Mouse (Mus musculus) thymus, postnatal 4 days (tissue): Measurements from ENCODE around the gene Prkn.

Experiments
- DNase-seq: peaks from one replicate; pipeline ENCODE4 v3.0.0; 2021

The Prkn gene

GRCm38 (mm10) chr17:11417150-11417549, 577.0 kb downstream of the Prkn start:
- DNase-seq: no peak

- no peak for DNase-seq
These were observed 579.3 kb downstream of the Prkn start for GRCm38 (mm10) chr17:11419484-11419883.

- DNase-seq: no peak
These were observed 580.7 kb downstream of the Prkn start for GRCm38 (mm10) chr17:11420839-11421238.

- no peak for DNase-seq
These were observed 581.2 kb downstream of the Prkn start for GRCm38 (mm10) chr17:11421264-11421940.

GRCm38 (mm10) chr17:11431323-11431722, 591.1 kb downstream of the Prkn start:
- DNase-seq: no peak

GRCm38 (mm10) chr17:11432593-11432992, 592.4 kb downstream of the Prkn start:
- DNase-seq: no peak

- no peak for DNase-seq
These were observed 622.5 kb downstream of the Prkn start for GRCm38 (mm10) chr17:11462721-11463120.

- DNase-seq: no peak
These were observed 625.9 kb downstream of the Prkn start for GRCm38 (mm10) chr17:11466095-11466494.

- no peak for DNase-seq
These were observed 628.4 kb downstream of the Prkn start for GRCm38 (mm10) chr17:11468624-11469023.

- no peak for DNase-seq
These were observed 642.8 kb downstream of the Prkn start for GRCm38 (mm10) chr17:11483032-11483431.

GRCm38 (mm10) chr17:11490051-11490450, 649.9 kb downstream of the Prkn start:
- no peak for DNase-seq

GRCm38 (mm10) chr17:11502556-11502955, 662.4 kb downstream of the Prkn start:
- DNase-seq: no peak

GRCm38 (mm10) chr17:11504496-11504895, 664.3 kb downstream of the Prkn start:
- no peak for DNase-seq

- DNase-seq: no peak
These were observed 666.9 kb downstream of the Prkn start for GRCm38 (mm10) chr17:11507082-11507481.

GRCm38 (mm10) chr17:11510081-11510480, 669.9 kb downstream of the Prkn start:
- DNase-seq: no peak

GRCm38 (mm10) chr17:11514032-11514761, 674.0 kb downstream of the Prkn start:
- no peak for DNase-seq

GRCm38 (mm10) chr17:11515619-11516018, 675.4 kb downstream of the Prkn start:
- DNase-seq: no peak

- DNase-seq: no peak
These were observed 676.0 kb downstream of the Prkn start for GRCm38 (mm10) chr17:11516165-11516564.

GRCm38 (mm10) chr17:11532066-11532465, 691.9 kb downstream of the Prkn start:
- DNase-seq: no peak

GRCm38 (mm10) chr17:11532748-11533147, 692.6 kb downstream of the Prkn start:
- DNase-seq: no peak

- no peak for DNase-seq
These were observed 693.7 kb downstream of the Prkn start for GRCm38 (mm10) chr17:11533835-11534234.

- DNase-seq: no peak
These were observed 698.6 kb downstream of the Prkn start for GRCm38 (mm10) chr17:11538826-11539225.

GRCm38 (mm10) chr17:11541928-11542623, 701.9 kb downstream of the Prkn start:
- no peak for DNase-seq

- DNase-seq: no peak
These were observed 710.4 kb downstream of the Prkn start for GRCm38 (mm10) chr17:11550562-11550961.
